Mouse (Mus musculus): ENCODE measurements around the gene Spout1. TPM values are rescaled to one million over a fixed set of nuclear protein-coding genes. Genes with fewer than 3 reads are reported as not detected.
A peak's percentile ranks its signal among the peaks of the same experiment; 100 is the strongest.

Gene Spout1
- total and polyA plus RNA-seq, 2 experiments from 2014 or later = 13.6 to 16.3 TPM

DNA sequence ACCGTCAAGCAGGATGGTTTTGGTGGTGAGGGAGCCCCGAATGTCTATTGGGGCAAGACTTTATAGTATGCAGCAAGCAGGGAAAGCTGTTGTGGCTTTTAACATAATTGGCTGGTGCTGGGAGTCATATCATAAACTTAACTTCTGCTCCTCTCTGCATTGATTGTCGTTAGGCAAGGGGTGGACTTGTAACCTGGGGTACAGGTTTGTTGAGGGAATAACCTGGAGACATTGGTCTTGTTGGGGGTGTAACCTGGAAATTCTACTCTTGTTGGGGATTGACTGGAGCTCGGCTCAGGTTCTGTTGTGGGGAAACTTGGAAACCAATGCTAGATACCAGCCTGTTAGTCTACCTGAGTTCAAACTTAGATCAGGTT, 33.9 kb upstream of the Spout1 start:
- H3K4me3 ChIP-seq (ENCODE audit: low read depth, low read length) = no peak overlapping the region
- no peaks in the 10 kb centered on the region for H3K9me3 ChIP-seq (replicated peaks; ENCODE audit: control insufficient read depth, low read length)
- H3K9ac ChIP-seq (replicated peaks; ENCODE audit: low read depth, low read length) = no peak overlapping the region
- no peaks in the 10 kb centered on the region for H3K4me1 ChIP-seq (ENCODE audit: control insufficient read depth, insufficient read depth)
- no peak overlapping the region for H3K4me2 ChIP-seq (ENCODE audit: low read depth, low read length)
- TF ChIP-seq EP300 (IDR thresholded peaks at IDR 0.05; ENCODE audit: low read depth) (no peak), CTCF (IDR thresholded peaks at IDR 0.05; ENCODE audit: low read depth) (no peak)
- no peak for ATAC-seq (ENCODE audit: insufficient read depth, low read depth)
- no peaks in the 10 kb centered on the region for H3K27me3 ChIP-seq (ENCODE audit: control insufficient read depth, insufficient read depth, low read length)
- 69% methylated on average over 4 of the region's 4 CpGs for WGBS
- no peak overlapping the region for H3K27ac ChIP-seq (ENCODE audit: low read depth)
- no peak for DNase-seq (ENCODE audit: low spot score)
- H3K36me3 ChIP-seq (replicated peaks; ENCODE audit: control insufficient read depth, insufficient read depth, low read length) = no peaks in the 10 kb centered on the region

DNA sequence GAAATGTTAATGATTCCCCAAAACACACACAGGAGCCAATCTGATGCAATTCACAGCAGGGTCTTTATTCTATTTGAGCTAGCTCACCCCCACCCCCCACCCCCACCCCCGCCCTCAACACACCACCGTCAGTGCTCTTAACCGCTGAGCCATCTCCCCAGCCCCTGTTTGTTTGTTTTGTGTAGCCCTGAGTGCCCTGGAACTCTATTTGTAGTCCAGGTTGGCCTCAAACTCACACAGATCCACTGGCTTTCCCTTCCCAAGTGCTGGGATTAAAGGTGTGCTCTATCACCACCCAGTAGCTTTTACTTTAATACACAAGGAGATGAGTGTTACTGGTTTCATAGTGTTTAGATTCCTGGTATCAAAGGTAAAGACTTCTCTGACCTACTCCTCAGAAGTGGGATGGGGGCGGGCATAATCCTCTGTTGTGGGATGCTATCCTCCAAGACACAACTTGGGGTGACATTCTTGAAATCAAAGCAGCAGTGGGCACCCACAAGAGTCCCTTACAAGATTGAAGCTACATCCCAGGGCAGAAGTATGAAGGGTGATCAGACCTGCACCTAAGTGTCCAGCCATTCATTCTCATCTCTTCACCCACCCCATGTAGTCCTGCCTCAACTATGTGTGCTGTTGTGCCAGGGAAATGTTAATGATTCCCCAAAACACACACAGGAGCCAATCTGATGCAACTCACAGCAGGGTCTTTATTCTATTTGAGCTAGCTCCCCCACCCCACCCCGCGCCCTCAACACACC, 33.3 kb upstream of the Spout1 start:
- Histone ChIP-seq H3K9me3 (replicated peaks; ENCODE audit: control insufficient read depth, low read length) (no peaks in the 10 kb centered on the region), H3K27ac (ENCODE audit: low read depth) (no peak overlapping the region), H3K4me2 (ENCODE audit: low read depth, low read length) (no peak overlapping the region), H3K27me3 (ENCODE audit: control insufficient read depth, insufficient read depth, low read length) (no peaks in the 10 kb centered on the region), H3K4me1 (ENCODE audit: control insufficient read depth, insufficient read depth) (peaks cover 1% of the 10 kb centered on the region), H3K9ac (replicated peaks; ENCODE audit: low read depth, low read length) (no peak overlapping the region), H3K36me3 (replicated peaks; ENCODE audit: control insufficient read depth, insufficient read depth, low read length) (no peaks in the 10 kb centered on the region), H3K4me3 (ENCODE audit: low read depth, low read length) (no peak overlapping the region)
- DNase-seq (ENCODE audit: low spot score) (no peak), ATAC-seq (ENCODE audit: insufficient read depth, low read depth) (no peak)
- 62% methylated on average over 6 of the region's 6 CpGs for WGBS
- no peak for TF ChIP-seq CTCF (IDR thresholded peaks at IDR 0.05; ENCODE audit: low read depth)
- no peak for TF ChIP-seq EP300 (IDR thresholded peaks at IDR 0.05; ENCODE audit: low read depth)

DNA sequence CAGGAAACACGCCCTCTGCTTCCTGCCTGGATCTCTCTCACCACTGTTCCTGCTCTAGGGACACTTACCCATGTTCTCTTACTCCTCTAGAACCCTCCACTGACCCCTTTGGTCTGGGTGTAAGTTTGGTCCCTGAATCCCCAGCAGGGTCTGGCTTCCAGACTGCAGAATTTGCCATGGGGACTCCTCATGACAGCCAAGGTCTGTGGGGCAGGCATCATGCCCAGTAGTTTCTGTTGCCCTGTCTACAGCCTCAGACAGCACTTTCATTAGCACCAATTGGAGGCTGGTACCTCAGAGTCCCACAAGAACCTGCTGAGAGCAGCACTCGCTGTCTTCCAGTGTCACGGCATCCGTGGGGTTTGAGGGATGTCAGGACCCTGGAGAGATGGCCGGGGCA, 29.6 kb upstream of the Spout1 start:
- H3K9me3 ChIP-seq (replicated peaks; ENCODE audit: control insufficient read depth, low read length) = no peaks in the 10 kb centered on the region
- no peak overlapping the region for H3K4me3 ChIP-seq (ENCODE audit: low read depth, low read length)
- H3K27ac ChIP-seq (ENCODE audit: low read depth) = no peak overlapping the region
- H3K9ac ChIP-seq (replicated peaks; ENCODE audit: low read depth, low read length) = no peak overlapping the region
- no peaks in the 10 kb centered on the region for H3K36me3 ChIP-seq (replicated peaks; ENCODE audit: control insufficient read depth, insufficient read depth, low read length)
- TF ChIP-seq CTCF (IDR thresholded peaks at IDR 0.05; ENCODE audit: low read depth) (no peak), EP300 (IDR thresholded peaks at IDR 0.05; ENCODE audit: low read depth) (no peak)
- H3K27me3 ChIP-seq (ENCODE audit: control insufficient read depth, insufficient read depth, low read length) = no peaks in the 10 kb centered on the region
- DNase-seq (ENCODE audit: low spot score) (no peak), ATAC-seq (ENCODE audit: insufficient read depth, low read depth) (no peak)
- peaks cover 15% of the 10 kb centered on the region for H3K4me1 ChIP-seq (ENCODE audit: control insufficient read depth, insufficient read depth)
- no peak overlapping the region for H3K4me2 ChIP-seq (ENCODE audit: low read depth, low read length)
- 62% methylated on average over 5 of the region's 5 CpGs for WGBS

DNA sequence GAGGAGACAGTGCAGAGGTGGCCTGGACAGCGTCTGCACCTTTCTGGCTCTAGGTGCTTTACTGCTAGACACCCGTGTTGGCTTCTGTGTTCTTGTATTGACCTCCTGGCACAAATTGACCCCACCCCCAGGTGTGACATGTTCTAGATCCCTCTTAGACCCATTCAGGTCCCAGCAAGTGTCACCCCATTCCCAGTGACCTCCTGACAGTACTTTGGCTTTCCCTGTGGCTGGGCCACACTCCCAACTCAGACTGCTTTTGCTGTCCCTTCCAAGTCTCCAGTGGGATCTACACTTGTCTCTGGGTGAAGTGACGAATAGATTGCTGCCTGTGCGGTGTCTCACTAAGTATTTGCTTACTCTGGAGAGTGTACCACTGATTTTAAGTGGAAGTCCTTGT, 29.1 kb upstream of the Spout1 start:
- no peaks in the 10 kb centered on the region for H3K27me3 ChIP-seq (ENCODE audit: control insufficient read depth, insufficient read depth, low read length)
- H3K27ac ChIP-seq (ENCODE audit: low read depth) = no peak overlapping the region
- 61% methylated on average over 4 of the region's 4 CpGs for WGBS
- no peak for TF ChIP-seq EP300 (IDR thresholded peaks at IDR 0.05; ENCODE audit: low read depth)
- TF ChIP-seq CTCF (IDR thresholded peaks at IDR 0.05; ENCODE audit: low read depth) = no peak
- H3K9me3 ChIP-seq (replicated peaks; ENCODE audit: control insufficient read depth, low read length) = no peaks in the 10 kb centered on the region
- DNase-seq (ENCODE audit: low spot score) = no peak
- no peak overlapping the region for H3K4me3 ChIP-seq (ENCODE audit: low read depth, low read length)
- no peak overlapping the region for H3K4me2 ChIP-seq (ENCODE audit: low read depth, low read length)
- no peak overlapping the region for H3K9ac ChIP-seq (replicated peaks; ENCODE audit: low read depth, low read length)
- H3K4me1 ChIP-seq (ENCODE audit: control insufficient read depth, insufficient read depth) = peaks cover 15% of the 10 kb centered on the region
- no peaks in the 10 kb centered on the region for H3K36me3 ChIP-seq (replicated peaks; ENCODE audit: control insufficient read depth, insufficient read depth, low read length)
- ATAC-seq (ENCODE audit: insufficient read depth, low read depth) = no peak

DNA sequence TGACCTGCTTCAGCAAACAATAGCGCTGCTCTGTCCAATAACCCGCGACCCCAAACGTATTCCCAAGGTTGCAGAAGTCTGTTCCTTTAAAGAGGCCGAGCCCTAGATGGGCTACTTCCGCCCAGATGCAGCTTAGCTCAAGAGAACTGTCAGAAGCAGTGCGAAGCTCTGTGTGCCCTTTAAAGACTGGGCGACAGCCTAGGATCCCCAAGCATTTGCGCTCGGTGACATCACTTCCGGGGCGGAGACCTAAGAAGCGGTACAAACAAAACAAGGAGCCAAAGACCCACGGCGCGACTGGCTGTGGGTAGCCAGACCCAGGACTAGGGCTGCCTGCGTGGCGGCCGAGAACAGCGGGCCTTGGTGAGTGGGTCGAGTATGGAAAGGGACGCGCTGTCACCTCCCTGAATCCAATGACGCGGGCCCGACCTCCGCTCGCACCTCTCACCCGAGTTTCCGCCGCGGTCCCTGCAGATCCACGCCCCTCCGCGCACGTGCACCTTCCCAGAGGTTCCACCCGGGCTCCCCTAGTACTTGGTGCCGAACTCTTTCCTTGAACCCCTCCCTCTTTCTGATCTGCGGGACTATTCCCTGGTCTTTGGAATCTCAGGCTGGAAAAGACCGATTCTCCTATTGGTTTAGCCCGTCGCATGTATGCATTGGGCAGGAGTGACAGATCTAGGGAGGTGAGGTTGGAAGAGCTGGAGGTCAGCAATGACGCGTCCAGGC, 27.5 kb upstream of the Spout1 start, which contains the start of gene Kyat1:
TSS of gene Kyat1 (minus strand) at position 219 of the 729 bp plus-strand sequence.
- peak within 1 kb of the TSS; percentile 93 for H3K4me2 ChIP-seq (ENCODE audit: low read depth, low read length)
- H3K9me3 ChIP-seq (replicated peaks; ENCODE audit: control insufficient read depth, low read length) = no peaks in the 10 kb centered on the region
- peaks cover 16% of the 10 kb centered on the region for H3K4me1 ChIP-seq (ENCODE audit: control insufficient read depth, insufficient read depth)
- peak within 1 kb of the TSS; percentile 77 for H3K27ac ChIP-seq (ENCODE audit: low read depth)
- no peaks in the 10 kb centered on the region for H3K36me3 ChIP-seq (replicated peaks; ENCODE audit: control insufficient read depth, insufficient read depth, low read length)
- H3K9ac ChIP-seq (replicated peaks; ENCODE audit: low read depth, low read length) = peak within 1 kb of the TSS; percentile 68
- TF ChIP-seq CTCF (IDR thresholded peaks at IDR 0.05; ENCODE audit: low read depth) = no peak
- TF ChIP-seq EP300 (IDR thresholded peaks at IDR 0.05; ENCODE audit: low read depth) = no peak
- under 1% methylated on average over 44 of the region's 44 CpGs for WGBS
- H3K27me3 ChIP-seq (ENCODE audit: control insufficient read depth, insufficient read depth, low read length) = no peaks in the 10 kb centered on the region
- DNase-seq (ENCODE audit: low spot score) (peak; percentile 96), ATAC-seq (ENCODE audit: insufficient read depth, low read depth) (peak; percentile 98)
- peak within 1 kb of the TSS; percentile 73 for H3K4me3 ChIP-seq (ENCODE audit: low read depth, low read length)
